Mouse (Mus musculus): ENCODE data around the gene Kdm5c. TPM values are rescaled to one million over a fixed set of nuclear protein-coding genes. Genes with fewer than 3 reads are reported as not detected.
A peak's percentile ranks its signal among the peaks of the same experiment; 100 is the strongest.

Kdm5c gene
- total and polyA plus RNA-seq, 2 experiments = 22.1 to 65.5 TPM

GRCm38 (mm10) chrX:152202422-152203103, 30.3 kb upstream of the Kdm5c start:
- H3K27me3 ChIP-seq (ENCODE audit: control insufficient read depth, insufficient read depth, low read length) = no peaks in the 10 kb centered on the region
- no peak overlapping the region for H3K27ac ChIP-seq (replicated peaks; ENCODE audit: insufficient read depth, low read depth, low read length)
- DNase-seq (ENCODE audit: extremely low read depth, low read depth, low spot score) = no peak
- 76% methylated on average over 8 of the region's 8 CpGs for WGBS
- H3K36me3 ChIP-seq (ENCODE audit: control insufficient read depth, insufficient read depth, low read length) = no peaks in the 10 kb centered on the region
- no peak overlapping the region for H3K4me3 ChIP-seq (ENCODE audit: insufficient read depth, low read depth, low read length)
- H3K9ac ChIP-seq (ENCODE audit: low read depth, low read length) = no peak overlapping the region
- H3K4me1 ChIP-seq (ENCODE audit: control insufficient read depth, insufficient read depth, low read length) = peaks cover 3% of the 10 kb centered on the region
- no peaks in the 10 kb centered on the region; the same call in 1 of the 2 replicates for H3K79me2 ChIP-seq (ENCODE audit: control insufficient read depth, insufficient read depth, low read length)
- no peak for TF ChIP-seq CTCF (IDR thresholded peaks at IDR 0.05; ENCODE audit: low read depth, low read length)
- TF ChIP-seq POLR2A (IDR thresholded peaks at IDR 0.05; ENCODE audit: extremely low read depth, insufficient read depth, low read length) = no peak

DNA sequence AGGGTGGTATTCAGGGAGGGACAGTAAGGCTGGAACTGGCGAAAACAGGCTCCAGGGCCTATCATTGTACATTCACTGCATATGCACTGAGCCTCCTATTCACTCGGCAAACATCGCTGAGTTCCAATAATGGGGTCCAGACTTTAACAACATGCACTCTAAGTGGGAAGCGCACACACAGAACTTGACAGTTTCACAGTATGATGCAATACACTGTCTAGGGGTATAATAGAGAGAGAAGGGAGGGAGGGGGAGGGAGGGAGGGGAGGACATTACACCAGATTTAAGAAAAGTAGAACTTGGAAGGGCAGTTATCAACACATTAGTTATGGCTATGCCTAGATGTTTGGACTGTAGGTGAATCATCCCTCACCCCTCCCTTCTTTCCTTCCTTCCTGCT, 29.6 kb upstream of the Kdm5c start:
- DNase-seq (ENCODE audit: extremely low read depth, low read depth, low spot score) = no peak
- TF ChIP-seq POLR2A (IDR thresholded peaks at IDR 0.05; ENCODE audit: extremely low read depth, insufficient read depth, low read length) = no peak
- TF ChIP-seq CTCF (IDR thresholded peaks at IDR 0.05; ENCODE audit: low read depth, low read length) = no peak
- Histone ChIP-seq H3K36me3 (ENCODE audit: control insufficient read depth, insufficient read depth, low read length) (no peaks in the 10 kb centered on the region), H3K4me1 (ENCODE audit: control insufficient read depth, insufficient read depth, low read length) (peaks cover 3% of the 10 kb centered on the region), H3K27me3 (ENCODE audit: control insufficient read depth, insufficient read depth, low read length) (no peaks in the 10 kb centered on the region), H3K9ac (ENCODE audit: low read depth, low read length) (no peak overlapping the region), H3K4me3 (ENCODE audit: insufficient read depth, low read depth, low read length) (no peak overlapping the region), H3K79me2 (ENCODE audit: control insufficient read depth, insufficient read depth, low read length) (no peaks in the 10 kb centered on the region; the same call in 1 of the 2 replicates), H3K27ac (replicated peaks; ENCODE audit: insufficient read depth, low read depth, low read length) (no peak overlapping the region)
- WGBS = 85% methylated on average over 4 of the region's 4 CpGs

DNA sequence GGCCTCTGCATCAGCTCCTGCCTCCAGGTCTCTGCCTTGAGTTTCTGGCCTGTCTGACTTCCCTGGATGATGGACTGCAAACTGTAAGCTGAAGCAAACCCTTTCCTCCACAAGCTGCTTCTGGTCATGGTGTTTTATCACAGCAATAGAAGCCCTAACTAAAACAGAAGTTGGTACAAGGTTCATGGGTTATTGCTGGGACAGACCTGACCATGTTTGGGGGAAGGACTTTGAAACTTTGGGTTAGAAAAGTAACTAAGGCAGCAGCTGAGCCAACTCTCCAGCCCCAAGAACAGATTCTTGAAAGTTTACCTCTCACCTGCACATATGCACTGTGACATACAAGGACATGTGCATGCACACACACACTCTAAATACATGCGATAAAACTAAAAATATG, 27.3 kb upstream of the Kdm5c start:
- no peaks in the 10 kb centered on the region for H3K27me3 ChIP-seq (ENCODE audit: control insufficient read depth, insufficient read depth, low read length)
- DNase-seq (ENCODE audit: extremely low read depth, low read depth, low spot score) = peak; percentile 79
- TF ChIP-seq CTCF (IDR thresholded peaks at IDR 0.05; ENCODE audit: low read depth, low read length) (no peak), POLR2A (IDR thresholded peaks at IDR 0.05; ENCODE audit: extremely low read depth, insufficient read depth, low read length) (no peak)
- WGBS = 100% methylated on average over 1 of the region's 1 CpGs
- H3K4me3 ChIP-seq (ENCODE audit: insufficient read depth, low read depth, low read length) = no peak overlapping the region
- H3K36me3 ChIP-seq (ENCODE audit: control insufficient read depth, insufficient read depth, low read length) = peaks cover 2% of the 10 kb centered on the region; the same call in 1 of the 2 replicates
- H3K4me1 ChIP-seq (ENCODE audit: control insufficient read depth, insufficient read depth, low read length) = peaks cover 3% of the 10 kb centered on the region
- H3K27ac ChIP-seq (replicated peaks; ENCODE audit: insufficient read depth, low read depth, low read length) = peak overlapping the region; percentile 58
- H3K9ac ChIP-seq (ENCODE audit: low read depth, low read length) = no peak overlapping the region
- H3K79me2 ChIP-seq (ENCODE audit: control insufficient read depth, insufficient read depth, low read length) = no peaks in the 10 kb centered on the region; the same call in 1 of the 2 replicates

- Histone ChIP-seq H3K27ac (replicated peaks; ENCODE audit: insufficient read depth, low read depth, low read length) (no peak overlapping the region), H3K27me3 (ENCODE audit: control insufficient read depth, insufficient read depth, low read length) (no peaks in the 10 kb centered on the region), H3K9ac (ENCODE audit: low read depth, low read length) (no peak overlapping the region), H3K36me3 (ENCODE audit: control insufficient read depth, insufficient read depth, low read length) (peaks cover 13% of the 10 kb centered on the region), H3K4me1 (ENCODE audit: control insufficient read depth, insufficient read depth, low read length) (no peaks in the 10 kb centered on the region), H3K79me2 (ENCODE audit: control insufficient read depth, insufficient read depth, low read length) (no peaks in the 10 kb centered on the region), H3K4me3 (ENCODE audit: insufficient read depth, low read depth, low read length) (no peak overlapping the region)
- no peak for DNase-seq (ENCODE audit: extremely low read depth, low read depth, low spot score)
- WGBS = 85% methylated on average over 1 of the region's 1 CpGs
- no peak for TF ChIP-seq POLR2A (IDR thresholded peaks at IDR 0.05; ENCODE audit: extremely low read depth, insufficient read depth, low read length)
- no peak for TF ChIP-seq CTCF (IDR thresholded peaks at IDR 0.05; ENCODE audit: low read depth, low read length)
Measured at GRCm38 (mm10) chrX:152214703-152215102, 18.1 kb upstream of the Kdm5c start.

- DNase-seq (ENCODE audit: extremely low read depth, low read depth, low spot score) = no peak
- H3K36me3 ChIP-seq (ENCODE audit: control insufficient read depth, insufficient read depth, low read length) = peaks cover 15% of the 10 kb centered on the region
- H3K4me1 ChIP-seq (ENCODE audit: control insufficient read depth, insufficient read depth, low read length) = no peaks in the 10 kb centered on the region
- no peaks in the 10 kb centered on the region for H3K27me3 ChIP-seq (ENCODE audit: control insufficient read depth, insufficient read depth, low read length)
- TF ChIP-seq CTCF (IDR thresholded peaks at IDR 0.05; ENCODE audit: low read depth, low read length) (no peak), POLR2A (IDR thresholded peaks at IDR 0.05; ENCODE audit: extremely low read depth, insufficient read depth, low read length) (no peak)
- H3K4me3 ChIP-seq (ENCODE audit: insufficient read depth, low read depth, low read length) = no peak overlapping the region
- H3K9ac ChIP-seq (ENCODE audit: low read depth, low read length) = no peak overlapping the region
- no peaks in the 10 kb centered on the region for H3K79me2 ChIP-seq (ENCODE audit: control insufficient read depth, insufficient read depth, low read length)
- WGBS = 94% methylated on average over 2 of the region's 2 CpGs
- H3K27ac ChIP-seq (replicated peaks; ENCODE audit: insufficient read depth, low read depth, low read length) = no peak overlapping the region
Measured at GRCm38 (mm10) chrX:152218529-152218928, 14.3 kb upstream of the Kdm5c start.

GRCm38 (mm10) chrX:152221721-152222120, 11.1 kb upstream of the Kdm5c start:
- H3K9ac ChIP-seq (ENCODE audit: low read depth, low read length) = no peak overlapping the region
- 94% methylated on average over 4 of the region's 4 CpGs for WGBS
- H3K27ac ChIP-seq (replicated peaks; ENCODE audit: insufficient read depth, low read depth, low read length) = no peak overlapping the region
- peaks cover 5% of the 10 kb centered on the region; the same call in 1 of the 2 replicates for H3K4me1 ChIP-seq (ENCODE audit: control insufficient read depth, insufficient read depth, low read length)
- no peak for DNase-seq (ENCODE audit: extremely low read depth, low read depth, low spot score)
- TF ChIP-seq CTCF (IDR thresholded peaks at IDR 0.05; ENCODE audit: low read depth, low read length) (no peak), POLR2A (IDR thresholded peaks at IDR 0.05; ENCODE audit: extremely low read depth, insufficient read depth, low read length) (no peak)
- H3K36me3 ChIP-seq (ENCODE audit: control insufficient read depth, insufficient read depth, low read length) = peaks cover 10% of the 10 kb centered on the region; the same call in 1 of the 2 replicates
- no peaks in the 10 kb centered on the region for H3K27me3 ChIP-seq (ENCODE audit: control insufficient read depth, insufficient read depth, low read length)
- no peaks in the 10 kb centered on the region for H3K79me2 ChIP-seq (ENCODE audit: control insufficient read depth, insufficient read depth, low read length)
- no peak overlapping the region for H3K4me3 ChIP-seq (ENCODE audit: insufficient read depth, low read depth, low read length)

Measured in liver, adult 2 months (tissue).